Mouse (Mus musculus) heart, embryonic 11.5 days (tissue): ENCODE results near the gene Evc. TPM values are rescaled to one million over a fixed set of nuclear protein-coding genes. Genes with fewer than 3 reads are reported as not detected.
A peak's percentile ranks its signal among the peaks of the same experiment; 100 is the strongest.

ENCODE experiments used
- ATAC-seq: fragments of 200-750 bp; cut with Nextera tagmentation; replicated peaks from 2 replicates; pipeline ENCODE4 v1.8.0; 2017; ENCODE audit warnings: moderate library complexity; ENCODE audit not compliant: insufficient number of reproducible peaks, low FRiP score, low TSS enrichment
- H3K27ac ChIP-seq: fragments of 300-500 bp; sonication (generic); 2 replicates; pipeline ENCODE4 v1.5.1; 2014; ENCODE audit warnings: mild to moderate bottlenecking, low read depth, low read length
- H3K27me3 ChIP-seq: fragments of 300-500 bp; sonication (generic); 2 replicates; pipeline ENCODE4 v1.6.1; 2014; ENCODE audit warnings: mild to moderate bottlenecking, low read length, mixed read lengths; ENCODE audit not compliant: control insufficient read depth, insufficient read depth
- H3K36me3 ChIP-seq: fragments of 300-500 bp; sonication (generic); 2 replicates; pipeline ENCODE4 v1.6.1; 2014; ENCODE audit warnings: mild to moderate bottlenecking, low read length, moderate library complexity, mixed read lengths; ENCODE audit not compliant: control insufficient read depth, insufficient read depth
- H3K4me1 ChIP-seq: fragments of 300-500 bp; sonication (generic); 2 replicates; pipeline ENCODE4 v1.6.1; 2014; ENCODE audit warnings: low read length; ENCODE audit not compliant: control insufficient read depth, insufficient read depth
- H3K4me2 ChIP-seq: fragments of 300-500 bp; sonication (generic); 2 replicates; pipeline ENCODE4 v1.6.1; 2014; ENCODE audit warnings: mild to moderate bottlenecking, moderate library complexity
- H3K4me3 ChIP-seq: fragments of 300-500 bp; sonication (generic); 2 replicates; pipeline ENCODE4 v1.5.1; 2014; ENCODE audit warnings: low read depth, low read length
- H3K9ac ChIP-seq: fragments of 300-500 bp; sonication (generic); 2 replicates; pipeline ENCODE4 v1.6.1; 2014; ENCODE audit warnings: mild to moderate bottlenecking, low read depth, low read length, moderate library complexity
- H3K9me3 ChIP-seq: fragments of 300-500 bp; sonication (generic); replicated peaks from 2 replicates; pipeline ENCODE4 v1.6.1; 2016; ENCODE audit warnings: low read length; ENCODE audit not compliant: control insufficient read depth
- WGBS: fragments of 180-500 bp; shearing (Covaris S2); extraction: QIAGEN DNeasy Blood & Tissue Kit; methylation state at CpG from one replicate; pipeline ENCODE4 v1.1.7; 2014; ENCODE audit not compliant: insufficient replicate concordance; 5-methylcytosine and 5-hydroxymethylcytosine counted together
- polyA plus RNA-seq: library from polyadenylated mRNA; unstranded; fragments of >200 nt; fragmentation: Nextera tagmentation; extraction: Ambion mirVana; gene quantifications from 2 replicates; pipeline ENCODE4 v1.2.1, GENCODE M21; 2014

Gene Evc
- 4.0 and 6.9 TPM in 2 replicates for polyA plus RNA-seq

DNA sequence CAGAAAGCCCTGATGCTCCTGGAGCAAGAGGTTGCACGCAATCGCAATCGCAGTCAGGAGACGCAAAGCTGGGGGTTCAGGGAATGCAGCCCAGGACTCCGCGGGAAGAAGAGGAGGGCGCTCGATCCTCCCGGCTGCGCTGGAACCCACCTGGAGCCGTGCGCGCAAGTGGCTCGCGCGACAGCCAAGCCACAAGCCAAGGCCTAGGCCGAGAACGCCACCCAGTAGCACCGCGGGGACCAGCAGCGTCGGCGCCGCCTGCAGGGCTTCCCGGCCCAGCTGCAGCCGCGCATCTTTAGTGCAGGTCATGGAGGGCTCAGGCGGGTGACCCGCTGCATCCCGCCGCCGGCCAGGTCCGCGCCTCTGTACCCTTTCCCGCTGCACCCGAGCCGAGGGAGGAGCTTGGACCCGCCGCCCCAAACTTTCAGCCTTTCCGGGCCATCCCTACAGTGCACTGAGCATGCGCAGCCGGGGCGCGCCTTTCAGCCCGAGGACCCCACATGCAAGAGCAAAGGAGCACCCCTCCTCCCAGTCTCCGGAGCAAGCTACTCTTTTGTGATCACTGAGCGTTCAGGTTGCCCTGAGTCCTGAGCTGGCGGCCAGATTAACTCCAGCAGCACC lies at the start of gene Evc:
Gene Evc, minus strand, starts transcription at position 410 of the 621 bp plus-strand sequence.
- peak within 1 kb of the TSS; percentile 76 for H3K9ac ChIP-seq
- peak; percentile 58; the same call in 1 of the 2 replicates for ATAC-seq
- H3K36me3 ChIP-seq = no peaks in the 10 kb centered on the region
- H3K27ac ChIP-seq = no peak within 1 kb of the TSS
- peaks cover 8% of the 10 kb centered on the region for H3K27me3 ChIP-seq
- WGBS = under 1% methylated on average over 48 of the region's 48 CpGs
- H3K4me1 ChIP-seq = peaks cover 16% of the 10 kb centered on the region
- H3K4me2 ChIP-seq = peak within 1 kb of the TSS; percentile 97
- no peaks in the 10 kb centered on the region for H3K9me3 ChIP-seq
- H3K4me3 ChIP-seq = peak within 1 kb of the TSS; percentile 67

GRCm38 (mm10) chr5:37383570-37383969 lies 46.9 kb upstream of the Evc start:
- no peaks in the 10 kb centered on the region for H3K27me3 ChIP-seq
- H3K9ac ChIP-seq = no peak overlapping the region
- peaks cover 22% of the 10 kb centered on the region for H3K36me3 ChIP-seq
- no peak overlapping the region for H3K4me2 ChIP-seq
- H3K4me1 ChIP-seq = no peaks in the 10 kb centered on the region
- no peak for ATAC-seq
- H3K27ac ChIP-seq = no peak overlapping the region
- no peaks in the 10 kb centered on the region for H3K9me3 ChIP-seq
- WGBS = 71% methylated on average over 3 of the region's 3 CpGs
- no peak overlapping the region for H3K4me3 ChIP-seq

- Histone ChIP-seq H3K27me3 (no peaks in the 10 kb centered on the region), H3K4me2 (no peak overlapping the region), H3K9me3 (no peaks in the 10 kb centered on the region), H3K27ac (no peak overlapping the region), H3K4me1 (no peaks in the 10 kb centered on the region), H3K4me3 (no peak overlapping the region), H3K9ac (no peak overlapping the region), H3K36me3 (peaks cover 13% of the 10 kb centered on the region)
- 79% methylated on average over 4 of the region's 4 CpGs for WGBS
- no peak for ATAC-seq
These were observed 43.9 kb upstream of the Evc start for GRCm38 (mm10) chr5:37380641-37381040.

DNA sequence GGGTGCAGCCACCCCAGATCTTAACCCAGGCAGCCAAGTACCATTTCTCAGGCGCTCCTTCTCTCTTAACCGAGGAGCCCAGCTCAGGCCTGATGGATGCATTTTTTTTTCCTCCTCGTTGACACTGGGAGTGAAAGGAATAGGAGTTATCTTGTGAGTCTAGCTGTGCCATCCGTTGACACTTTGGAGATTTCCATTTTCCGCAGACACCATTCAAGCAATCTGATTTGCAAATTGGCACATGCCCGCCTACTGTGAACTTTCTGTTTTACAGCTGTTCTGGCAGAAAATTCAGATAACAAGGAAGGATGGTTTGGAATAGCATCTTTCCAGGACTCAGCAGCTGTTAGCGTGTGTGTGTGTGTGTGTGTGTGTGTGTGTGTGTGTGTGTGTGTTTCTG lies 40.7 kb upstream of the Evc start:
- no peak for ATAC-seq
- Histone ChIP-seq H3K27ac (no peak overlapping the region), H3K4me2 (no peak overlapping the region), H3K9ac (no peak overlapping the region), H3K36me3 (peaks cover 9% of the 10 kb centered on the region), H3K9me3 (no peaks in the 10 kb centered on the region), H3K4me3 (no peak overlapping the region), H3K27me3 (no peaks in the 10 kb centered on the region), H3K4me1 (no peaks in the 10 kb centered on the region)
- 74% methylated on average over 7 of the region's 7 CpGs for WGBS

- WGBS = 77% methylated on average over 8 of the region's 8 CpGs
- Histone ChIP-seq H3K4me1 (peaks cover 12% of the 10 kb centered on the region), H3K27me3 (no peaks in the 10 kb centered on the region), H3K36me3 (peaks cover 9% of the 10 kb centered on the region; the same call in 1 of the 2 replicates), H3K4me3 (no peak overlapping the region), H3K9ac (no peak overlapping the region), H3K9me3 (no peaks in the 10 kb centered on the region), H3K27ac (no peak overlapping the region), H3K4me2 (no peak overlapping the region)
- ATAC-seq = no peak
These were observed 32.1 kb upstream of the Evc start for GRCm38 (mm10) chr5:37368796-37369195.

GRCm38 (mm10) chr5:37365751-37366150 lies 29.1 kb upstream of the Evc start:
- H3K4me3 ChIP-seq = no peak overlapping the region
- no peak overlapping the region for H3K9ac ChIP-seq
- H3K27me3 ChIP-seq = no peaks in the 10 kb centered on the region
- H3K9me3 ChIP-seq = no peaks in the 10 kb centered on the region
- H3K4me1 ChIP-seq = peaks cover 12% of the 10 kb centered on the region
- H3K4me2 ChIP-seq = no peak overlapping the region
- ATAC-seq = no peak
- H3K27ac ChIP-seq = peak overlapping the region; percentile 55; the same call in 1 of the 2 replicates
- H3K36me3 ChIP-seq = no peaks in the 10 kb centered on the region

GRCm38 (mm10) chr5:37363284-37363683 lies 26.6 kb upstream of the Evc start:
- no peak for ATAC-seq
- Histone ChIP-seq H3K9ac (no peak overlapping the region), H3K9me3 (no peaks in the 10 kb centered on the region), H3K27ac (no peak overlapping the region), H3K27me3 (no peaks in the 10 kb centered on the region), H3K4me2 (no peak overlapping the region), H3K4me1 (peaks cover 12% of the 10 kb centered on the region), H3K4me3 (no peak overlapping the region), H3K36me3 (no peaks in the 10 kb centered on the region; the same call in 1 of the 2 replicates)
- 68% methylated on average over 5 of the region's 5 CpGs for WGBS

DNA sequence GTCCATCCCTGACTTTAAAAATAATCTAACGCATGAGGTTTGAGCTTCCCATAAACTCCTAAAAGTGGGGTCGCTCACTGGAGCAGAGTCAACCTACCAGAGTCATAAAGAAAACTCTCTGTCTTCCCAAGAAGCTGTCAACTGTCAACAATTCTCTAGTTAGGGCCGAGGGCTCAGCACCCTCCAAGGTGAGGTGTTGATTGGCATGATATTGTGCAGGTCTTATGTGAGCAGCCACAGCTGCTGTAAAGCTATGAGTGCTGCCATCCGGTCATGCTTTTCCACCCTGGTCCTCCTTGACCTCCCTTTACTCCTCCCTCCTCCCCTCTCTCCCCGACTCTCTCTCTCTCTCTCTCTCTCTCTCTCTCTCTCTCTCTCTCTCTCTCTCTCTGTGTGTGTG lies 25.9 kb upstream of the Evc start:
- Histone ChIP-seq H3K27me3 (no peaks in the 10 kb centered on the region), H3K9me3 (no peaks in the 10 kb centered on the region), H3K36me3 (no peaks in the 10 kb centered on the region; the same call in none of the 2 replicates), H3K9ac (no peak overlapping the region), H3K4me1 (peaks cover 12% of the 10 kb centered on the region), H3K4me2 (no peak overlapping the region), H3K4me3 (no peak overlapping the region), H3K27ac (no peak overlapping the region)
- no peak for ATAC-seq
- WGBS = 29% methylated on average over 5 of the region's 5 CpGs

DNA sequence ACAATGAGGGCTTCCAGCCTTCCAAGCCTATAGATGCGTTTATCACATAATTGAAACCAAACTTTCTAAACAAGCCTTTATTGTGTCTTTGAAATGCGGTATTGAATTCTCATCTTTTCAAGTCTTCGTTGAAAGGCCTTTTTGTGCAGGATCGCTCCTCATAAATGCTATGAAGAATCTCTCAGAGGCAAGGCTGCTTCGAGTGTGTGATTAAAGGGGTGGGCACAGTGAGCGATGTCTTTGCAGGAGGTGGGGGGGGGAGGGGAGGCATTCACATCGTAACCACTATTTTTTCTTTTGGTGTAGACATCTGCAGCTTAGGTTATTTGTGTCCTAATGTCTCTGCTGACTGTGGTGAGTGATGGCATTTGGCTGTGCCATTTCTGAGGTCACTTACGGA lies 19.3 kb upstream of the Evc start:
- no peaks in the 10 kb centered on the region for H3K27me3 ChIP-seq
- 85% methylated on average over 8 of the region's 8 CpGs for WGBS

More for the DNA sequence above, 19.3 kb upstream of the Evc start:
- H3K4me2 ChIP-seq = no peak overlapping the region
- H3K27ac ChIP-seq = no peak overlapping the region
- H3K9me3 ChIP-seq = 0 out of 2 replicates have a peak, but pooled peaks cover 1% of the 10 kb centered on the region
- no peak overlapping the region for H3K4me3 ChIP-seq
- ATAC-seq = no peak
- no peaks in the 10 kb centered on the region for H3K4me1 ChIP-seq
- H3K9ac ChIP-seq = no peak overlapping the region
- H3K36me3 ChIP-seq = peaks cover 16% of the 10 kb centered on the region
